Mouse (Mus musculus): ENCODE data around the gene Jhy.

Gene Jhy

DNA sequence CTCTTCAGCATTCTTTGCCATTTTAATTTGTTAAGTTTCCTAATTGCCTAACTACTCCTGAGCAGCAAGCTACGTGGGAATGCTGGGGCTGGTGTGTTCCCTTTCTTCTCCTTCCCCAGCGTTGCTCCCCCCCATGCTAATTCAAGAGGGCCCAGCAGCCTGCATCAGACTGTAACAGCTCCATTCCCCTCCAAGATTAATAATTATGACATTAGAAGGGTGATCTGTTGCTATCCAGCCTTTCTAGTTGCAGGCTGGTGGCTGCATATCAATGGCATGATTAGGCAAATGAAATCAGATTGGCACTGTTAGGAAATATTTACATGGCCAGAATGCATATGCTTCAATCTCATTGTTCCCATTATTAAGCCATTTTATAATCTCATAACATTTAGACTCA lies 112.4 kb downstream of the Jhy start:
- no peak for DNase-seq
